Mouse (Mus musculus) stomach, embryonic 15.5 days (tissue): ENCODE data around the gene Rab5b. TPM values are rescaled to one million over a fixed set of nuclear protein-coding genes. Genes with fewer than 3 reads are reported as not detected.
"Not testable (repeated sequence)": the region's sequence is repeated elsewhere in the genome, so short reads cannot be mapped to it uniquely, and the experiment has no call there.

Experiments
- ATAC-seq: fragments of 200-750 bp; cut with Nextera tagmentation; 2 replicates; pipeline ENCODE4 v1.8.0; 2017; ENCODE audit warnings: low read depth, moderate number of reproducible peaks, moderate TSS enrichment; ENCODE audit not compliant: insufficient read depth, low FRiP score
- H3K27ac ChIP-seq: fragments of 300-500 bp; sonication (generic); 2 replicates; pipeline ENCODE4 v1.5.1; 2015; ENCODE audit warnings: mild to moderate bottlenecking, inconsistent platforms
- H3K27me3 ChIP-seq: fragments of 300-500 bp; sonication (generic); replicated peaks from 2 replicates; pipeline ENCODE4 v1.6.1; 2015; ENCODE audit warnings: inconsistent platforms
- H3K36me3 ChIP-seq: fragments of 300-500 bp; sonication (generic); 2 replicates; pipeline ENCODE4 v1.6.1; 2015; ENCODE audit warnings: inconsistent platforms
- H3K4me1 ChIP-seq: fragments of 300-500 bp; sonication (generic); 2 replicates; pipeline ENCODE4 v1.6.1; 2015; ENCODE audit warnings: inconsistent platforms
- H3K4me2 ChIP-seq: fragments of 300-500 bp; sonication (generic); 2 replicates; pipeline ENCODE4 v1.6.1; 2015; ENCODE audit warnings: mild to moderate bottlenecking, inconsistent platforms
- H3K4me3 ChIP-seq: fragments of 300-500 bp; sonication (generic); replicated peaks from 2 replicates; pipeline ENCODE4 v1.5.1; 2015; ENCODE audit warnings: inconsistent platforms
- H3K9ac ChIP-seq: fragments of 300-500 bp; sonication (generic); 2 replicates; pipeline ENCODE4 v1.6.1; 2015; ENCODE audit warnings: inconsistent platforms
- H3K9me3 ChIP-seq: fragments of 300-500 bp; sonication (generic); 2 replicates; pipeline ENCODE4 v1.6.1; 2016; ENCODE audit warnings: inconsistent platforms
- WGBS: fragments of 180-500 bp; shearing (Covaris S2); methylation state at CpG from one replicate; pipeline ENCODE4 v1.1.7; 2015; 5-methylcytosine and 5-hydroxymethylcytosine counted together
- polyA plus RNA-seq: library from polyadenylated mRNA; unstranded; fragments of >200 nt; fragmentation: Nextera tagmentation; extraction: Ambion mirVana; gene quantifications from 2 replicates; pipeline ENCODE4 v1.2.1, GENCODE M21; 2015

Rab5b gene
- polyA plus RNA-seq, 1 experiment from 2014 or later: 68.9 TPM

DNA sequence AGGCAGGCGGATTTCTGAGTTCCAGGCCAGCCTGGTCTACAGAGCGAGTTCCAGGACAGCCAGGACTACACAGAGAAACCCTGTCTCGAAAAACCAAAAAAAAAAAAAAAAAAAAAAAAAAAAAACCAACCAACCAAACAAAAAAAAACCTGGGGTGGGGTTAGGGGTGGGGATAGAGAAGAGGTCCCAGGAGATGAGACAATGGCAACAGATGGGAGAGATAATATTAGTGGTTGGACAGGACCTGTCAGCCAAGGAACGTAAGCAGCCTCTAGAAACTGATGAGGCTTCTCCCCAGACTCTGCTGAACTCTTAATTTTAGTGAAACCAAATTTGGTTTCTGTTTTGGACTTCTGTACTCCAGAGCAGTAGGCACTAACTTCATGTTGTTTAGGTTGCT lies 29.4 kb upstream of the Rab5b start:
- H3K27me3 ChIP-seq, H3K36me3 ChIP-seq, H3K9ac ChIP-seq, H3K4me2 ChIP-seq, ATAC-seq, H3K4me3 ChIP-seq, H3K4me1 ChIP-seq, H3K9me3 ChIP-seq, H3K27ac ChIP-seq: not testable (repeated sequence)
- WGBS: 81% methylated on average over 3 of the region's 4 CpGs

DNA sequence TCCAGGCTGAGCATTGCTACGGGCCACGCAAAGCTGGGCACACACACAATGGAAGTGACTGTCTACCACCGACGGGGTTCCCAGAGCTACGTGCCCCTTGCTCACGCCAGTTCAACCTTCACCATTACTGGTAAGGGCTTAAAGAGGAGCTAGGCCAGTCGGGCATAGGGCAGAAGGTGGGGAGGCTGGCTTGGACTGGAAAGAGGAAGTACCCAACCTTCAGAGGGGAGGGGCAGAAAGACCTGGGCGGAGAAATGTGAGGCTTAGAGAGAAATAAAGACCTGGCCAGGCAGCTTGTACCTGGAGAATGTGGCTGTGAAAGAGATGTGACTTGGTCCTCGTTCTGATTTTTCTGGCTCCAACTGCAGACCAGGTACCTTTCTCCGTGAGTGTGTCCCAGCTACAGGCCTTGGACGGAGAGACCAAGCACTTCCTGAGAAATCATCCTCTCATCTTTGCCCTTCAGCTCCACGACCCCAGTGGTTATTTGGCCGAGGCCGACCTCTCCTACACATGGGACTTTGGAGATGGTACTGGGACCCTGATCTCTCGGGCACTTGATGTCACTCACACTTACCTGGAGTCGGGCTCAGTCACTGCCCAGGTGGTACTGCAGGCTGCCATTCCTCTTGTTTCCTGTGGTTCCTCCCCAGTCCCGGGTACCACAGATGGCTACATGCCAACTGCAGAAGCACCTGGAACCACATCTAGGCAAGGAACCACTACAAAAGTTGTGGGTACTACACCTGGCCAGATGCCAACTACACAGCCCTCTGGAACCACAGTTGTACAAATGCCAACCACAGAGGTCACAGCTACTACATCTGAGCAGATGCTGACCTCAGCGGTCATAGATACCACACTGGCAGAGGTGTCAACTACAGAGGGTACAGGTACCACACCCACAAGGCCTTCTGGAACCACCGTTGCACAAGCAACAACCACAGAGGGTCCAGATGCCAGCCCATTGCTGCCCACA lies 19.8 kb upstream of the Rab5b start:
- Histone ChIP-seq H3K9me3 (no peaks in the 10 kb centered on the region), H3K27me3 (no peaks in the 10 kb centered on the region), H3K27ac (no peak overlapping the region), H3K4me3 (no peak overlapping the region), H3K4me1 (no peaks in the 10 kb centered on the region), H3K9ac (no peak overlapping the region), H3K4me2 (no peak overlapping the region), H3K36me3 (no peaks in the 10 kb centered on the region)
- ATAC-seq: no peak
- WGBS: 80% methylated on average over 19 of the region's 19 CpGs

DNA sequence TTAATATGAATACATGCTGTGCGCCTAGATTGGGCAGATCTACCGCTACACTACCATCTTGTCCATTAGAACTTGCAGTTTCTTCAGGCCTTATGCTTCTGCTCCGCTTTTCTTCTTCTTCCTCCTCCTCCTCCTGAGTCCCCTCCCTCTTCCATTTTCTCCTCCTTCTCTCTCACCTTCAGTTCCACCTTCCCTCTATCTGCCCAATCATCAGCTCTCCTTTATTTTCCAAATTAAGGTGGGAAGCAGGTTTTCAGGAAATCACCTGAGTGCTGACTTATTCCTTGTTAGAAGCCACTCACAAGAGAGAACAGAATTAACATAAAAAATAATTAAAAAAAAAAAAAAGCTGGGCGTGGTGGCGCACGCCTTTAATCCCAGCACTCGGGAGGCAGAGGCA lies 15.3 kb upstream of the Rab5b start:
- H3K4me1 ChIP-seq, H3K9me3 ChIP-seq, H3K27ac ChIP-seq, H3K4me3 ChIP-seq, H3K4me2 ChIP-seq, H3K36me3 ChIP-seq, ATAC-seq, H3K27me3 ChIP-seq, H3K9ac ChIP-seq: not testable (repeated sequence)
- 91% methylated on average over 7 of the region's 7 CpGs for WGBS

DNA sequence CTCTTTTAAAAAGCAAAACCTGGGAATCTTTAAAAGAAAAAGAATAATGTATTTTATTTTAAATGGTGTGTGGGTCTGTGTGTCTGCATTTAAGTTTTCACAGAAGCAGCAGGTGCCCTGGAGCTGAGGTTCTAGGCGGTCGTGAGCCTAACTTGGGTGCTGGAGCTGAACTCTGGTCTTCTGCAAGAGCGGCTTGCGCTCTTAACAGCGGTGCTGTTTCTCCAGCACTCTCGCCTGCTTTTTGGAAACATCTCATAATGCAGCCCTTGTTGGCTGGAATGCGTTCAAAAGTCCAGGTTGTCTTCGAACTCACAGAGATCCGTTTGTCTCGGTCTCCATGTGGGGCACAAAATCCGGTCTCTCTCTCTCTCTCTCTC lies 9.2 kb upstream of the Rab5b start:
- 6% methylated on average over 11 of the region's 11 CpGs for WGBS
- peaks cover 19% of the 10 kb centered on the region for H3K36me3 ChIP-seq
- peaks cover 14% of the 10 kb centered on the region; the same call in 1 of the 2 replicates for H3K4me1 ChIP-seq
- no peaks in the 10 kb centered on the region for H3K9me3 ChIP-seq
- peak overlapping the region; percentile 74 for H3K4me3 ChIP-seq
- peak overlapping the region; percentile 65 for H3K4me2 ChIP-seq
- H3K27me3 ChIP-seq: no peaks in the 10 kb centered on the region
- peak overlapping the region; percentile 96 for H3K27ac ChIP-seq
- H3K9ac ChIP-seq: peak overlapping the region; percentile 25; the same call in 1 of the 2 replicates
- ATAC-seq: peak; percentile 23; the same call in 1 of the 2 replicates

DNA sequence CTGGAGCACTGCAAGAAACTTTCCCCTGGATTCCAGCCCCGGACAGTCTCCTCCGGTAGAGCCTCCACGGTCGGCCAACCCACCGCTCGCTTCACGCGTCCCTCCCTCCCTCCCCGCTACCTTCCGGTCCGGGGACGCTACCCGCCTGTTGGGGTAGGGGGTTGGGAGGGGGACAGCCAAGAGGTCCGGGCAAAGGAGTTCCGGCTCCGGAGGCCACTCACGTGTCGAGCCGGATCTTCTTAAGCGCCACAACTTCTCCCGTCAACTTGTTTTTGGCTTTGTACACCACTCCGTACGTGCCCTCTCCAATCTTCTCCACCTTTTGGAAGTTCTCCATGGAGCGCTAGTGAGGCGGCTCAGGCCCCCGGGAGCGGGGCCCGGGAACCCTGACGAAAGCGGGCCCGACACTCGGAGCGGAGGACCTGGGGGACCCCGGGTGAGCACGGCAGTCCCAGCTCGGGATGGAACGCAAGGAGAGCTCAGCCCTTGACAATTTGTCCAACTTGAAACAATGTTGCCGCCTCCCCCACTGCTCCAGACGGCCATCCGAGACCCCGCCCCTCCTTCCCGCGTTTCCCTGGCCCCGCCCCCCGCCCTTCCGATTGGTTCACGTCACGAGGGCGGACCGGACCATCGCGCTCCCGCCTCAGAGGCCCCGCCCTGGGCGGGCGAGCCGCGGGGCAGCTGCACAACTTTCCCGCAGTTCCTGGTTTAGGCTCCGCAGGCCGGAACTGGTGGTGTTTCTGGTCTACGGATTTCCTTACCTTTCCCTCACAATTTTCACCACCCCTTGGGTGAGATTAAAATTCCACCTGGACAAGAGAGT lies 8.6 kb upstream of the Rab5b start, which contains the start of gene Cdk2:
Gene Cdk2, minus strand, starts transcription at position 541 of the 826 bp plus-strand sequence.
- ATAC-seq: peak; percentile 95
- H3K36me3 ChIP-seq: peaks cover 23% of the 10 kb centered on the region
- H3K4me2 ChIP-seq: peak within 1 kb of the TSS; percentile 69
- H3K27me3 ChIP-seq: no peaks in the 10 kb centered on the region
- H3K4me3 ChIP-seq: peak within 1 kb of the TSS; percentile 74
- 0% methylated on average over 62 of the region's 62 CpGs for WGBS
- peaks cover 14% of the 10 kb centered on the region; the same call in 1 of the 2 replicates for H3K4me1 ChIP-seq
- peak within 1 kb of the TSS; percentile 65 for H3K9ac ChIP-seq
- H3K27ac ChIP-seq: peak within 1 kb of the TSS; percentile 96
- H3K9me3 ChIP-seq: no peaks in the 10 kb centered on the region

DNA sequence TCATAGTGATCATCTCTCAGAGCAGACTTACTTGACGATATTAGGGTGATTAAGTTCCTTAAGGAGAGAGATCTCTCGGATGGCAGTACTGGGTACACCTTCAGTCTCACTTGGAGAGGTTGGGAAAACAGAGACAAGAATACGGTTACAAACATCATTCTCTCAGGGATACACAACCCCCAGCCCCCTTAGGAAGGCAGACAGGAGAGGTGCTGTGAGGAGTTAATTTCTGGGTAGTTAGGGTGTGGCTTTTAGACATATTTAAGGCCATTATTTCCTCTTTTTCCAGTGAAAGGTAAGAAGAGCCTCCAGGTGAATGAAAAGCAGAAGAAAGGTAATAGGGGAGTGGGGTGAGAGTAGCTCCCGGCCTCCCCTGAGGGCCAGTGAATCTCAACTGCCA lies 7.8 kb upstream of the Rab5b start, which contains the start of gene Pmel:
Gene Pmel, plus strand, starts transcription at position 301 of the 400 bp plus-strand sequence.
- no peaks in the 10 kb centered on the region for H3K9me3 ChIP-seq
- no peak for ATAC-seq
- peak within 1 kb of the TSS; percentile 65 for H3K9ac ChIP-seq
- WGBS: 8% methylated on average over 4 of the region's 4 CpGs
- peaks cover 14% of the 10 kb centered on the region; the same call in 1 of the 2 replicates for H3K4me1 ChIP-seq
- peaks cover 31% of the 10 kb centered on the region for H3K36me3 ChIP-seq
- H3K4me2 ChIP-seq: peak within 1 kb of the TSS; percentile 69
- H3K27ac ChIP-seq: peak within 1 kb of the TSS; percentile 96
- H3K27me3 ChIP-seq: no peaks in the 10 kb centered on the region
- peak within 1 kb of the TSS; percentile 74 for H3K4me3 ChIP-seq

DNA sequence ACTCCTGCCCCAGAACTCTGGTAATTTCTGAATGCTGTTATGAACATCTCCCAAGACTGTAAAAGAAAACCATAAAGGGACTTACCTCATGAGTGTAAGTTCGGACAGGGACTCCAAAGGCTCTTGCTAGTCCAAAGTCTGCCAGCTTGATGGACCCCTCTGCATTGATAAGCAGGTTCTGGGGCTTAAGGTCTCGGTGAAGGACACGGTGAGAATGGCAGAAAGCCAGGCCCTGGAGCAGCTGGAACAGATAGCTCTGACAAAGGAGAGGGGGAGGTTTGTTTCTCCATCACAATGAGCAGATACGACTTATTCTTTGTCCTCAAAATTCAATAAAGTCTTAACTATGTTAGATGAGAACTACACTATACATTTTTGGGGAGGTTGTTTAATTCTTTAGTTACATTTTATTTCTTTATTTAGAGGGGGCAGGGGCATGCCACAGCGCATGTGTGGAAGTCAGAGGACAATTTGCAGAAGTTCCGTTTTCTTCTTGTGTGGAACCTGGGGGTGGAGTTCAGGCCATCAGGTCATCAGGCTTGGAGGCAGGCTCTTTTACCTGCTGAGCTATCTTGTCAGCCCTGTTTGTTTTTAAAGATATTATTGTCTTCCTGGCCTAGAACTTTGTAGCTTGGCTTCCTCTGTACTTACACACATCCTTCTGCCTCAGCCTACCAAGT lies 6.4 kb upstream of the Rab5b start:
- no peak overlapping the region for H3K27ac ChIP-seq
- peaks cover 38% of the 10 kb centered on the region for H3K36me3 ChIP-seq
- H3K27me3 ChIP-seq: no peaks in the 10 kb centered on the region
- ATAC-seq: no peak
- no peaks in the 10 kb centered on the region for H3K9me3 ChIP-seq
- 70% methylated on average over 6 of the region's 6 CpGs for WGBS
- no peak overlapping the region for H3K4me2 ChIP-seq
- peaks cover 14% of the 10 kb centered on the region; the same call in 1 of the 2 replicates for H3K4me1 ChIP-seq
- no peak overlapping the region for H3K4me3 ChIP-seq
- H3K9ac ChIP-seq: no peak overlapping the region

DNA sequence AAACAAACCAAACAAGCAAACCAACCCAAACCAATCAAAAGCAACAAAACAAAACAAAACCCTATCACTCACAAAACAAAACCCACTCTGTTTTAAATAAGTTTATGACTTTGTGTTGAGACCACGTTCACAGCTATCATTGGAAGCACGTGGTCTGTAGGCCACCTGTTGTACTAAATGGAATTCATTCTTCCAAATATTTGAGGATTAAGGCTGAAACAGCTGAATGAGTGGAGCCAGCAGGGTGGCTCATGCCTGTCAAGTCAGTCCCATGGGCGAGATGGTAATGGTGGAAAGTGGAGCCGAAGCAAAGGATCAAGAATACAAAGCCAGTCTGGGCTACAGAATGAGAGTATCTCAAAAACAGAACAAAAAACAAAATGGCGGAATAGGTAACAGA lies 4.6 kb upstream of the Rab5b start:
- Histone ChIP-seq H3K27ac (no peak overlapping the region), H3K9me3 (no peaks in the 10 kb centered on the region), H3K9ac (no peak overlapping the region), H3K36me3 (peaks cover 38% of the 10 kb centered on the region), H3K4me3 (no peak overlapping the region), H3K27me3 (no peaks in the 10 kb centered on the region), H3K4me1 (peaks cover 17% of the 10 kb centered on the region; the same call in 1 of the 2 replicates), H3K4me2 (no peak overlapping the region)
- ATAC-seq: no peak
- WGBS: 87% methylated on average over 5 of the region's 5 CpGs

DNA sequence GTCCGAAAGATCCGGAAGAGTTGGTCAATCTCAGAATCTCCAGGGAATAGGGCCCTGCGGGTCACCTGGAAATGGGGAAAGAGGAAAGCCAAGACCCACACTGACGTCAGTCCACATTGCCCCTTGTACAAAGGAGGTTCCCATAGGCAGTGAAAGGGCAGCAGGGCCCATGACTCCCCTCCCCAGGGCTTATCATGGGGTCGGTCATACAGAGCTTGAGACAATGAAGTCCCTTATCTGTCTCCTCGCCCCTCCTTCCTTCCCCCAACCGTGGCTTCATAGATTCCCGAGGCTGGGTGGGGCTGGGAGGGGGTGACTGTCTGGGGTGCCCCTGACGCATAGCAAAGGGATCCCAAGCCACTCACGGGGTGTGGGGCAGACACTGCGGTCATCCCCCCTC lies 3.5 kb upstream of the Rab5b start:
- Histone ChIP-seq H3K4me3 (no peak overlapping the region), H3K27me3 (no peaks in the 10 kb centered on the region), H3K9ac (no peak overlapping the region), H3K4me1 (peaks cover 17% of the 10 kb centered on the region; the same call in 1 of the 2 replicates), H3K36me3 (peaks cover 38% of the 10 kb centered on the region), H3K4me2 (no peak overlapping the region), H3K27ac (no peak overlapping the region), H3K9me3 (no peaks in the 10 kb centered on the region)
- no peak for ATAC-seq
- 78% methylated on average over 11 of the region's 11 CpGs for WGBS

DNA sequence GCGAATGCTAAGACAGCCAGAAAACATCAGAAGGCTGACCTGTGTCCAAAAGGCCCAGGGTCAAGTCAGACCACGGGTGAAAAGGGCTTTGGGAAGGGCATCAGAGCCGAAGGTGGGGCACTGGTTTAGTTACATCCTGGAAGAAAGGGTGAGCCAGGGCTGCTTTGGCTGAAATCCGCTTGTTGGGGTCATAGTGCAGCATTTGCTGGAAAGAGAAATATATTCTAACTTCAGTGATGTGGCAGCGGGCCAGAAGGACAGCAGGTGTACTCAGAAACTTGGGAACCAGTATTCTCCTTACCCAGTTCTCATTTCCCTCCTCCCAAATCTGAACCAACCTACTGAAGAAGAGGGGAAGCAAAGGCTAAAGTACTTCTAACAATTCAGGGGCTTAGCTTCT lies 2.9 kb upstream of the Rab5b start:
- Histone ChIP-seq H3K27ac (no peak overlapping the region), H3K27me3 (no peaks in the 10 kb centered on the region), H3K9me3 (no peaks in the 10 kb centered on the region), H3K4me3 (no peak overlapping the region), H3K36me3 (peaks cover 38% of the 10 kb centered on the region), H3K4me2 (no peak overlapping the region), H3K4me1 (peaks cover 16% of the 10 kb centered on the region; the same call in 1 of the 2 replicates), H3K9ac (no peak overlapping the region)
- WGBS: 71% methylated on average over 5 of the region's 5 CpGs
- no peak for ATAC-seq

DNA sequence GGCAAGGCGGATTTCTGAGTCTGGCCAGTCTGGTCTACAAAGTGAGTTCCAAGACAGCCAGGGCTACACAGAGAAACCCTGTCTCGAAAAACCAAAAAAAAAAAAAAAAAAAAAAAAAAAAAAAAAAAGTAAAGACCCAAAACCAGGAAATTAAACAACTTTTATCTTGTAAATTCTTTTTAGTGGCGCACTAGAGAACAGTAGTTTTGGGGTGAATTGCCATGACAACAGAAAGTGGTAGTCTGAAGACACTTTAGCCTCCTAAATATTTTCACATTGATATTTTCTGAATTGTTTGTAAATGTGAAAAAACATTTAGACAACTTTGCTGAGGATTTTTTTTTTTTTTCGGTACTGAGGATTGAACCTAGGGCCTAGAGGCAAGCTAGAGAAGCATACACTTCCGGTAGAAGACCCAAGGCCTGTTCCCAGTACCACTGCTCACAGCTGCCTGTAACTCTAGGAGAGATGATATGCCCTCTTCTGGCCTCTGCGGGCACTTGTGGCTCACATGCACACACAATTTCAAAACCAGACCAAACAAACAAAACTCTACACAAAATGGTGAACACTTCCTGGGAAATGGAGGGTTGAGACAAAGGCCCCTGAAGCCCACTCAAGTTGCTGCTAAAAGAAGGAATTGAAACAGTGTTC lies 1.1 kb upstream of the Rab5b start:
- peak overlapping the region; percentile 52; the same call in 1 of the 2 replicates for H3K27ac ChIP-seq
- 80% methylated on average over 6 of the region's 6 CpGs for WGBS
- H3K4me2 ChIP-seq: no peak overlapping the region; the same call in 1 of the 2 replicates
- no peak overlapping the region for H3K9ac ChIP-seq
- ATAC-seq: no peak
- H3K4me1 ChIP-seq: peaks cover 3% of the 10 kb centered on the region; the same call in 1 of the 2 replicates
- H3K9me3 ChIP-seq: no peaks in the 10 kb centered on the region
- peaks cover 33% of the 10 kb centered on the region for H3K36me3 ChIP-seq
- H3K27me3 ChIP-seq: no peaks in the 10 kb centered on the region
- H3K4me3 ChIP-seq: no peak overlapping the region; the same call in 1 of the 2 replicates
